14 mouse cellular contexts compared by ENCODE assay signal in the genomic region with DNA sequence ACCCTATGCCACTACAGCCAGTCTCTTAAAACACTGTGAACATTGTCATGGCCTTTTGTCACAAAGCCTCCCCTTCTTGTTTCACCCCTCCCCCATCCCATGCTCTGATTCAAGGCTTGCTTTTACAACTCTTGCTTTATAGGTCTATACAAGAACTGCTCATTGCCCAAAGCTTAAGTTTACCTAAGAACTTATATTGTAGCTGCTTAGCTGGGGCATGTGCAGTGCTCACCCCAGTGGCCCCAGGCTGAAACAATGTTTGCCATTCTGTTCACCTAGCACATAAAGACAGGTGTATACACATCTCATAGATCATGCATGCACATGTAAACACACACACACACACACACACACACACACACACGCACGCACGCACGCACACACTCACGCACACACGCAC. TPM values are rescaled to one million over a fixed set of nuclear protein-coding genes. Genes with fewer than 3 reads are reported as not detected.
"Had no signal": no experiment of that assay in that cellular context is flagged by ENCODE, and none has a peak within 500 bp of the region (broad histone marks: within the 10 kb centered on the region; RNA-seq: fewer than 3 reads in every experiment).

No protein-coding gene starts in this region.

- H3K9ac ChIP-seq: limb, embryonic 12.5 days; liver, embryonic 13.5 days; liver, postnatal 0 days had no signal

- H3K4me1 ChIP-seq: liver, embryonic 13.5 days; megakaryocyte, embryonic 14.5 days had no signal

- H3K9me3 ChIP-seq: limb, embryonic 12.5 days; liver, embryonic 13.5 days had no signal

- H3K4me2 ChIP-seq: limb, embryonic 12.5 days; liver, embryonic 13.5 days; midbrain, embryonic 11.5 days had no signal

- H3K27ac ChIP-seq: layer of hippocampus, adult 2 months; limb, embryonic 12.5 days; liver, embryonic 13.5 days; macrophage had no signal

- ATAC-seq: liver, postnatal 0 days; lung, postnatal 0 days had no signal

- H3K4me3 ChIP-seq: layer of hippocampus, adult 2 months; limb, embryonic 12.5 days; liver, embryonic 13.5 days; megakaryocyte, embryonic 14.5 days had no signal

- DNase-seq: kidney, adult 11 months; kidney, postnatal 10 days; kidney, postnatal 4 days; liver; liver, embryonic 13.5 days; liver, postnatal 0 days; thymus, postnatal 4 days had no signal

- H3K36me3 ChIP-seq: limb, embryonic 12.5 days; liver, embryonic 13.5 days had no signal

- H3K27me3 ChIP-seq: liver, embryonic 13.5 days had no signal

RNA-seq across cellular contexts. Expression of gene Itgb6, which starts 25.9 kb away (rescaled TPM):
- total RNA-seq: layer of hippocampus, adult 2 months; neutrophil, adult 5-6 weeks had no signal
- polyA plus RNA-seq: macrophage had no signal
